Mouse (Mus musculus) left cerebral cortex, adult 8-10 months (tissue): ENCODE measurements around the gene Tmem161a. TPM values are rescaled to one million over a fixed set of nuclear protein-coding genes. Genes with fewer than 3 reads are reported as not detected.
A peak's percentile ranks its signal among the peaks of the same experiment; 100 is the strongest.

Experiments
- DNase-seq, 2 experiments: peaks; one replicate each; pipeline ENCODE4 v3.0.0; 2022; ENCODE audit warnings: low spot score in 2 of 2
- total RNA-seq, 4 experiments: library from RNA; stranded (reverse); gene quantifications; 2 replicates each; pipeline ENCODE4 v1.2.4; 2022

Gene Tmem161a
- total RNA-seq, 4 experiments from 2014 or later: 40.2 to 49.8 (median 43.4) TPM

DNA sequence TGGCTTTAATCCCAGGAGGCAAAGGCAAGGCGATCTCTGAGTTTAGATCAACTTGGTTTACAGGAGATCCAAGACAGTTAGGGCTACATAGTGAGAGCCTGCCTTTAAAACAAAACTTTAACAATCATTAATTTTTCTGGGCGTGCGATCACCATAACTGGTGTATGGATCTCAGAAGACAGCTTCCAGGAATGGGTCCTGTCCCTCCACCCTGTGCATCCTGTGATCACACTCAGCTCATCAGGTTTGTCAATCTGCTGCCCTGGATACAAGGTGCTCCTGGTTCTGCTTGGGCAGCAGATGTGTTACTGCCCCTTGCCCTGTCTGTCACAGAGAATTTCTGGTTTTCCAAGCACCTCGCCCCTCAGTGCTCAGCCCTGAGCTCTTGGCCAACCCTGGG is 12.9 kb upstream of the Tmem161a start:
- DNase-seq: no peak

DNA sequence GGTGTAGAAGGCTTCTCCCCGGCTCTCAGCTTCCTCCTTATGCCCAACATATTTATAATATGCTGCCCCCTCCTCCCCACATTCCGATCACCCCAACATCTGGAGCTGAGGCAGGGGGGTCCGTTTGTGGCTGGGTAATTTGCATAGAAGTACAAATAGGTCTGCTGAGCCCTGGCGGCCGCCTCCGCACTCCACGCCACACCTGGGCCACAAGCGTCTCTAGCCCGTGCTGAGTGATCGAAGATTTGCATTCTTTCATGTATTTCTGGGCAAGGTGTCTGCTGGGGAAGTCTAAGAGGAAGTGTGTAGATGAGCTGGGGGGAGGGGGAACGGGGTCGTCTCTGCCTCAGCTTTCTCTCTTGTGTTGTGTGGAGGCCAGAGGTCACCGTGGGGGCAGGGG is 12.1 kb upstream of the Tmem161a start:
- no peak for DNase-seq

GRCm38 (mm10) chr8:70163316-70163715 is 8.8 kb upstream of the Tmem161a start:
- no peak for DNase-seq

GRCm38 (mm10) chr8:70166504-70167110 is 5.5 kb upstream of the Tmem161a start:
- peak in 1 of 2 experiments; percentile 33 for DNase-seq

DNA sequence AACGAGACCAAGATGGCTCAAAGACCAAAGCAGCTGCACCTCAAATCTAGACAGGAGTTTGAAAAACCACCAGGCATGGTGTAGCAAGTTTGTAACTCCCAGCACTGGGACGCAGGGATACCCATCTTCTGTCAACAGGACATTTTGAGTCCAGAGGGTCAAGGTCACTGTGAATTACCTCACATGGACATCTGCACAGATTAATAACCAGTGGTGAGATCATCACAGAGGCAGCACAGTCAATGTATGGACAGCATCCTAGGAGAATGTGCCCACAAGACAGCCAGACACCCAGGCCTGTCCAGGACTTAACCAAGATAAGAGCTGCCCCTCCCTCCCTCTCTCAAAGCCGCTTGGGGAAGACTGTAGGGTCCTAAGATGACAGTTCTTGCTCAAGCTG is 2.0 kb upstream of the Tmem161a start:
- no peak for DNase-seq

- DNase-seq: no peak
Measured at GRCm38 (mm10) chr8:70170748-70171147, 1.4 kb upstream of the Tmem161a start.

- no peak for DNase-seq
Measured at GRCm38 (mm10) chr8:70171240-70171639, 916 bp upstream of the Tmem161a start.

GRCm38 (mm10) chr8:70173320-70173719 is 1.2 kb downstream of the Tmem161a start:
- DNase-seq: no peak

- DNase-seq: no peak
Measured at GRCm38 (mm10) chr8:70174079-70174478, 1.9 kb downstream of the Tmem161a start.

DNA sequence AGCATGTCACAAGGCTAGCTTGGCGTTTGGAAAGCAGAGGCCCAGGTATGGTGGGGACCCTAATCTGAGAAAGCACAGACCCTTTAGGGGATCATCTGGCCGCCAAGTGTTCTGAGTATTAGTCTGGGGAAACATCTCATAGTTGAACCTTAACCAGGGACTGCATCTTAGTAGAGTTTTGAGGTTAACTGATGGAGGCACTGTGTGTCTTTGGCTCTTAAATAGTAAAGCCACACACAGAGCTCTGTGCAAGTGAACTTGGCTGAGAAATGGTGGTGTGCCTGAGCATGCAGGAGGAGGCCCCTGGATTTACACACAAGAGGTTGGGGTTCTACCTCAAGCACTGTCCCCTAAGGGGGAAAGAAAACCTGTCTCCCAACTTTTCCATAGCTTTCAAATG is 6.1 kb downstream of the Tmem161a start:
- no peak for DNase-seq

DNA sequence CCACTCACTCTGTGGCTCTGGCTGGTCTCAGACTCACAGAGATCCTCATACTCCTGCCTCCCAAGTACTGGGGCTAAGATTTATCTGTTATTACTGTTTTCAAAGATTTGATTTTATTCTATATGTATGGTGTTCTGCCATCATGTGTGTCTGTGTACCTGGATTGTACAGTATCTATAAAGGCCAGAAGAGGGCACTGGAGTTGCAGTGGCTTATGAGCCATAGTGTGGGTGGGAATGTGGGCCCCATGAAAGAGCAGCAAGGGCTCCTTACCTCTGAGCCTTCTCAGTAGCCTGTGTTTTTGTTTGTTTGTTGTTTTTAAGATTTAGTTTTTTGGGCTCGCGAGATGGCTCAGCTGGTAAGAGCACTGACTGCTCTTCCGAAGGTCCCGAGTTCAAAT is 6.9 kb downstream of the Tmem161a start:
- no peak for DNase-seq

DNA sequence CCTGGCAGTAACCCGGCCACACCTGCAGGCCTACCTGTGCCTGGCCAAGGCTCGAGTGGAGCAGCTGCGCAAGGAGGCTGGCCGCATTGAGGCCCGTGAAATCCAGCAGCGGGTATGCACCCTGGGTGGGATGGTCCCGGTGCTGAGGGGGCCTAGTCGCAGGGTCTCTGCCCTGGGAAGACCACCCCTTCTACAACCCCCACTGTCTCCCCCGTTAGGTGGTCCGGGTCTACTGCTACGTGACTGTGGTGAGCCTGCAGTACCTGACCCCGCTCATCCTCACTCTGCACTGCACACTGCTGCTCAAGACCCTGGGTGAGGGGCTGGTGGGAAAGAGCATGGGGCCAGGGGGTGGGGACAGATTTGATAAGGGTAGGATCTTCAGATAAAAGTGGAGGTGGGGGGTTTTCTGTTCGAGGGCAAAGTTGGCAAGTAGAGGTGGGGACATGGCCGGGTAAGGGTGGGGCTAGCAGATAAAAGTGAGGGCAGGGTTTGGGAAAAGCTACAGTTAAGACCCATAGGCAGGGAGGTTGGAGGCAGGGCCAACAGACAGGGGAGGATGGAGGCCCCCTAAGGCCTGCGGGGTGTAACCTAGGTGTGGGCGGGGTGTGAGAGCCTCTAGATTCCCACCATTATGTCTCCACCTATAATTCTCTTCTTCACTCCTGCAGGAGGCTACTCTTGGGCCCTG is 9.2 kb downstream of the Tmem161a start:
- no peak for DNase-seq

- DNase-seq: no peak
Measured at GRCm38 (mm10) chr8:70181903-70182252, 9.7 kb downstream of the Tmem161a start.

GRCm38 (mm10) chr8:70183194-70183593 is 11.0 kb downstream of the Tmem161a start:
- DNase-seq: no peak

DNA sequence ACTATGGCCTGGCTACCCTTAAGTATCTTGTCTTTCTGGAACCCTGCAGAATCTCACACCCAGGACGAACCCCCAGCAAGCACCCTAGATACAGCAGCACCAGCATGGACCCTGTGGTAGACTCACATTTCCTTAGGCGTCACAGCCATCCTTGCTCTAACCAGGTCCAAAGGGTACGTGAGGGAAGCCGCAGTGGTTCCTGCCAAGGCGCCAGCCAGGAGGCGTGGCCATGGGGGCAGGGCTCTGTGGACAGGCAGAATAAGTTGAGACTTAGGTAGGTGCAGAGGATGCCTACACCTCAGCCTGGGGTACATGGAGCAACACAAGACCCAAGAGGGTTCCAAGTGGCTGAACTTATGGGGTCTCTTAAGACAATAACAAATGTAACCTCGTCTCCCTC is 16.6 kb downstream of the Tmem161a start:
- no peak for DNase-seq

DNA sequence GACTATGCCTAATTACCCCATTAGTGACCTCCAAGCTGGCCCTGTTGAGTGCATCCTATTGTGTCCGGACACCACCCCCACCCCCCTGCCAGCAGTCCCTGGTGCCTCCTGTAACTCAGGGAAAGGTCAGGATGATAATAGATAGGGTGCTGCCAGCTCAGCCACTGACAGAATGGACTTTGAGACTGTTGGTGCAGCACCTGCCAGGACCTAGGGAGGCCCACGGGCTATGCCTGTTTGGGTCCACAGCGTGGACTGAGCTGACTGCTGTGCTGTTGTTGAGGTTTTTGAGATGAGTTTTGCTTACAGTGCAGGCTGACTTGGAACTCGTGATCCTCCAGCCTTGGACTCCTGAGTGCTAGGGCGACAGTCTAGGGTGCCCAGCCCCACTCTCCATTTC is 21.1 kb downstream of the Tmem161a start:
- DNase-seq: no peak

GRCm38 (mm10) chr8:70194191-70194590 is 22.0 kb downstream of the Tmem161a start:
- no peak for DNase-seq

- DNase-seq: no peak
Measured at GRCm38 (mm10) chr8:70195762-70196161, 23.6 kb downstream of the Tmem161a start.

- no peak for DNase-seq
Measured at GRCm38 (mm10) chr8:70197603-70198002, 25.4 kb downstream of the Tmem161a start.

DNA sequence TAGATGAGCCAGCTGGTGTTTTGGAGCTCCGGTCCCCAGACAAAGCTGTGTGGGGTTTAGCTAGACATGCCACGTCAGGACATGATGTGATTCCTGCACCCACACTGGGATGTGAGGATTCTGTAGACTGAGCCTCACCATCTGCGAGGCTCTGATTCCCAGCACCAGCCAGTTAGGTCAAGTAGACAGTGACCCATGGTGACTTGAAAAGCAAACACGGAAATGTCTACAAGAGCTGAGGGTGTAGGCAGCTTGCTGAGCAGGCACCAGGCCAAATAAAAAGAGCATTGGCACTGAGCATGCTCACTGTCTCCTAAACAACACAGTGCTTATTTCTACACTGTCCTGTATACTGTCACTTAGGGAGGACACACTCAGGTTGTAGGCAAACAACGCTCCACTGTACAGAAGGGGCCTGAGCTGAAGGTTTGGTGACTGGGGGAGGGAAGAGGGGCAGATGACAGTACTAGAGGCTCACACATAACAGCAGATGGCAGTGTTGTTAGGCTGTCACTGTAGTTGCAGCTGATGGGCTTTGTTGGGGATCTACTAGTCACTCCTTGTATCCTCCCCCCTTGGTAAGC is 28.0 kb downstream of the Tmem161a start:
- peak; percentile 36 to 51 for DNase-seq

- no peak for DNase-seq
Measured at GRCm38 (mm10) chr8:70201417-70201816, 29.3 kb downstream of the Tmem161a start.

DNA sequence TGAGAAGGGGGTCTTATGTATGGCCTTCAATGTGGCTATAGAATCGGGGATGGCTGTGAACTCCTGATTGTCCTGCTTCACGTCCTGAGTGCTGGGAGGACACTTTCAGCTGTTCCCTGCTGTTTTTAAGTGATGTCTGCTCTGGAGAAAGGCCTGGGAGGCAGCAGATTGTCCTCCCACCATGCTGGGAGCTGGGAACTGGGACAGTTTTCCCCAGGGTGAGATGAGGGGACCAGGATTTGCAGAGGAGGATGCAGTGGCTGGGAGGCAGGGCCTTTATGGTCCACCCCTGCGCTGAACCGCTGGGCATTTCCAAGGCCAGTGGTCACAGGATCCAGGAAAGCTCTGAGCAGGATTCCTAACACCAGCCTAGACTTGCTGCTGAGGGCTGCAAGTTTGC is 30.9 kb downstream of the Tmem161a start:
- no peak for DNase-seq

- DNase-seq: no peak
Measured at GRCm38 (mm10) chr8:70204757-70205156, 32.6 kb downstream of the Tmem161a start.
